Mouse (Mus musculus) cortical plate, adult 2 months (tissue): Measurements from ENCODE around the gene Tmem86b. TPM values are rescaled to one million over a fixed set of nuclear protein-coding genes. Genes with fewer than 3 reads are reported as not detected.

Experiments
- H3K27ac ChIP-seq: fragments of 200-500 bp; 2 replicates; pipeline ENCODE4 v1.5.1; 2012; ENCODE audit warnings: low read length, control low read depth, inconsistent platforms; ENCODE audit not compliant: insufficient read depth
- H3K4me1 ChIP-seq: fragments of 200-500 bp; 2 replicates; pipeline ENCODE4 v1.6.1; 2011; ENCODE audit warnings: low read length; ENCODE audit not compliant: control insufficient read depth, insufficient read depth
- H3K4me3 ChIP-seq: fragments of 200-500 bp; 2 replicates; pipeline ENCODE4 v1.5.1; 2011; ENCODE audit warnings: mild to moderate bottlenecking, low read length, control low read depth; ENCODE audit not compliant: insufficient read depth
- CTCF ChIP-seq: fragments of 200-500 bp; IDR thresholded peaks from 2 replicates; pipeline ENCODE4 v1.5.1; 2011; ENCODE audit warnings: mild to moderate bottlenecking, control low read depth, low read length; ENCODE audit not compliant: insufficient read depth; ENCODE audit errors: extremely low read depth
- POLR2A ChIP-seq: fragments of 200-500 bp; IDR thresholded peaks from 2 replicates; pipeline ENCODE4 v1.6.1; 2011; ENCODE audit warnings: mild to moderate bottlenecking, low read length, control low read depth; ENCODE audit not compliant: insufficient read depth; ENCODE audit errors: extremely low read depth
- polyA plus RNA-seq: library from polyadenylated mRNA; depleted of rRNA; stranded (reverse); fragments of >200 nt; gene quantifications from 2 replicates; pipeline ENCODE4 v1.2.3, GENCODE M21; 2012

Gene Tmem86b
- polyA plus RNA-seq, 1 experiment: 31.5 TPM

DNA sequence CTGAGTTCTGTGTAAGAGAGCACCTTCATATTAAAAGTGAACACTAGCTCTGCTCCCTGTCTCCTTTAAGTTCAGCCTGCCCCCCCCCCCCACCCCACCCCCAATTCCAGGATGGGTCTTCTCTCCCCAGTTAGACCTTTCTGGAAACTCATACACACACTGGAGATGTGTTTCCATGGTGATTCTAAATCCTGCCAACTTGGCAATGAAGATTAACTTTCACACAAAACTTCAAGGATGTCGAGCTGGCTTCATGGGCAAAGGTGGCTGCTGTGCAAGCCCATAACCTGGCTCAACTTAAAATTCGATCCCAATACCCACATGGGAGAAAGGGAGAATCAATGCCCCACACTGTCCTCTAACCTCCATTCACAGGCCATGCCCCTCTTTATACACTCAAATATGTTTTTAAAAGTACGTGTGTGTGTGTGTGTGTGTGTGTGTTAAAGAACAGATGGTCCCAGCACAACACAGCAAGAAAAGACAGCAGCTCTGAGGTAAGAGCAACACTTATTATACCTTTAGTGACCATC, 28.8 kb upstream of the Tmem86b start:
- H3K27ac ChIP-seq: peak overlapping the region; percentile 94
- peaks cover 16% of the 10 kb centered on the region for H3K4me1 ChIP-seq
- no peak overlapping the region; the same call in 1 of the 2 replicates for H3K4me3 ChIP-seq
- TF ChIP-seq CTCF: no peak

DNA sequence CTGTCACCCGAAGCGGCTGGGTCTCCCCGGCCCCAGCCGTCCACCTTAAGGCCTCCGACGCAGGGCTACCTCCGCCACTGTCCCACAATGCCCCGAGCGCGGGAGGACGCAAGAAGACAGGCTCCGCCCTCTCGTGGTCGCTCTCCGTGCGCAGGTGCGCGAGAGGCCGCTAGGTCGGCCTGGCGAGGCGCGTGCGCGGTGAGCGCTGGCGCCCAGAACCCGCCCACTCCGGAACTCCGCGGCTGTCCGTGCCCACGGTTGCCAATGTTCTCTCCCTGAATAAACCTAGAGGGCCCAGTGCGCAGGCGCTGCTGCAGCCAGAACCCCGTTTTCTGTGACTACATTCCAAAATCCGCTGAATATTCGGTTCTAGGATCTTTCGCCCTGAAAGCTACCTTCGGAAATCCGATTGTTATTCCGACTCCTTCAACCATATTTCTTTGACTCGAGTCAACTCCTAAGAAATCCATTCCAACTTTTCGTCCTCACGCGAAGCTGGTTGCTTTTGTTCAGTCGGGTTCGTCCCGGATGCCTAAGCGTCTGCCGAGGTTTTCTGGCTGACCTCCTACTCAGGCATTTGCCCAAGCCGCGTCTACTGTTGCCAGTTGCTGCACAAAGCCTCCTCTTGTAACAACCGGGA, 27.8 kb upstream of the Tmem86b start, which contains the start of gene Ppp6r1:
TSS of gene Ppp6r1 (minus strand) at position 108 of the 640 bp plus-strand sequence.
- Histone ChIP-seq H3K4me3 (peak within 1 kb of the TSS; percentile 83), H3K4me1 (peaks cover 21% of the 10 kb centered on the region), H3K27ac (peak within 1 kb of the TSS; percentile 99)
- TF ChIP-seq POLR2A (peak; percentile 84), CTCF (no peak)

DNA sequence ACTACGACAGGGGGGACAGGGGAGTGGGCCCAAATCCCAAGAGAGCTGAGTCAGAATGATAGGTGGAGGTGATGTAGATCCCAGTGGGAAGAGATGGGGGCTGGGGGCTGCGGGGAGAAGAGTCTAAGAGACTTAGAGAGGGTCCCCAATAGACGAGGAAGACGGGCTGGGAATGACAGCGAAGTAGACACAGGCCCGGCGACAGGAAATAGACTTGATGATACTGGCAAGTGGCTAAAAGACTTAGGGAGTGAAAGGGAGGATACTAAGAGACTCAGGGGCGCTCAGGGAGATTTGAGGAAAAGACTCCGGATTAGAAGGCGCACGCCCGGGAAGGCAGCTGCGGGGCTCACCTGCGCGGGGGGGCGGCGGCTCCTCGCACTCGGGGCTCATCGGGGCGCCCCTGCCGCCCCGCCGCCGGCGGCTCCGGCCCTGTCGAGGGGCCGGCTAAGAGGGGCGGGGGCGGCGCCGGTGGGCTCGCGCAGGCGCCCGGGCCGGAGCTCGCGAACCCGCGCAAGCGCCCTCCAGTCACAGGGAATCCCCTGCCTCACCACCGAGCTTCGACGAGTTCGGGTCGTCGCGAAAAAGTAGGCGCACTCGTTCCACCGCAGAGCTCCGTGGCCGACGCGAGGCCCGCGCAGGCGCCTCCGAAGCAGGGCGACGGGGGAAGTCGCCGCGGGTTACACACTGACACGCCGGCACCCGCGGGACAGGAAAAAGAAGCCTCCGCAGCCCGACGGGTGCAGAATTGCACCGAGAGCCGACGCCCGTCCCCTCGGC, 27.1 kb upstream of the Tmem86b start:
- Histone ChIP-seq H3K4me3 (peak overlapping the region; percentile 83), H3K4me1 (peaks cover 23% of the 10 kb centered on the region), H3K27ac (peak overlapping the region; percentile 99)
- no peak for TF ChIP-seq CTCF
- TF ChIP-seq POLR2A: no peak

DNA sequence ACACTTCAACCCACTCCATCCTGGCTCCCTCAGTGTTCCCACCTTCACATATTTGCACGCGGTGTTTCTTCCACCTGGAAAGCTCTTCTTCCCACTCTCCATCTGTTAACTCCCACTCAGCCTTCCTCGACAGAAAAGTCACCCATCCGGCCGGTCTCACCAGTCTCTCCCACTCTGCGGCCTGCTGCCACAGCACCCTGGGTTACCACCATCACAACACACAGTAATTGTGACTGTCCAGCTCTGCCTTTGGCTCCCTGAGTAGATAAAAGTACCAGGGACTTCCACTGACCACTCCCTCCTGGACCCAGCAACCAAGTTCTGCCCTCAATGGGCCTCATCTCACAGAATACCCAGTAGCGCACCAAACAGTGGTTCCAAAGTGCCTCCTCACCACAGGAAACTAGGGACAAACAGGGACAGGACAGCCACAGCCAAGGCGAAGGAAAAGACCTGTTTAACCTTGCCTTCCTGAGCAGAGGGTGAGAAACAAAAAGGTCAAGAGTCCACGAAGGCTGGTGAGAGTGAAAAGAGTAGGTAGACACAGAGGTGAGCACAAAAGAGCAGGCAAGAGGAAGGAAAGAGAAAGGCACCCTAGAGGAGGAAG, 26.4 kb upstream of the Tmem86b start:
- Histone ChIP-seq H3K27ac (peak overlapping the region; percentile 48; the same call in 1 of the 2 replicates), H3K4me3 (peak overlapping the region; percentile 83), H3K4me1 (peaks cover 25% of the 10 kb centered on the region)
- TF ChIP-seq POLR2A (0 out of 2 replicates have a peak, but pooled peaks have one; percentile 28), CTCF (no peak)

DNA sequence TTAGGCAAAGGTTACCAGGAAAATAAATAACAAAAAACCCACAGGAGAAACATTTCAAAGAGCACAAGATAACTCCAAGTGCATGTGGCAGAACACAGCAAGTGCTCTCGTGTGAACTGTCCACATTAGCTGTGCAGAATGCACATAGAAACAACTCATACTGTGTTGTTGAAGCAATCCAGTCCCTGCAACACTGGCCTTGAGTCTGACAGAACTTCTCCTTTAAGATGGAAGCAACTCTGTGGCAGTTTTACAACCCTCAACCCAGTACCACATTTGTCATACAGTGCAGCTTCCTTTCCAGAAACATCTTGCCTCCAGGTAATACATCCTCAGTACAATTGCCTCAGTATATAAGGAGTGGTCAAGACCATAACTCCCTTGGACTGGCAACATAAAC, 25.6 kb upstream of the Tmem86b start:
- TF ChIP-seq POLR2A: no peak
- no peak for TF ChIP-seq CTCF
- no peak overlapping the region for H3K27ac ChIP-seq
- H3K4me3 ChIP-seq: peak overlapping the region; percentile 83
- H3K4me1 ChIP-seq: peaks cover 29% of the 10 kb centered on the region

DNA sequence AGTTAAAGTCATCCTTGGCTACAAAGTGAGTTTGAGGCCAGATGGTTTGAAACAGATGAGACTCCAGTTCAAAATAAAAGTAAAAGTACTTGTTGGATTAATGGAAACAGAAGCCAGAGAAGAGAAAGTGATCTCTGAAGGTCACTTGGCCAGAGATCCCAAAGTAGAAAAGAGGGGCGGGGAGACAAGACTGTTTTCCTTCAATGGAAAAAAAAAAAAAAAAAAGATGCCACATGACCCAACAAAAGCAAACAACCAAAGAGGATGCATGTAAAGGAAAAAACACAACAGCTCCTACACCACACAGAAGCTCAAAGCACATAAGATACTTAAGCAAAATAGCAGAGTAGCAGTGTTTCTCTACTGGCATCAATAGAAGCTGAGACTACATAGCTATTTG, 24.7 kb upstream of the Tmem86b start:
- no peak overlapping the region for H3K4me3 ChIP-seq
- H3K27ac ChIP-seq: no peak overlapping the region
- peaks cover 33% of the 10 kb centered on the region for H3K4me1 ChIP-seq
- TF ChIP-seq POLR2A: no peak
- no peak for TF ChIP-seq CTCF

DNA sequence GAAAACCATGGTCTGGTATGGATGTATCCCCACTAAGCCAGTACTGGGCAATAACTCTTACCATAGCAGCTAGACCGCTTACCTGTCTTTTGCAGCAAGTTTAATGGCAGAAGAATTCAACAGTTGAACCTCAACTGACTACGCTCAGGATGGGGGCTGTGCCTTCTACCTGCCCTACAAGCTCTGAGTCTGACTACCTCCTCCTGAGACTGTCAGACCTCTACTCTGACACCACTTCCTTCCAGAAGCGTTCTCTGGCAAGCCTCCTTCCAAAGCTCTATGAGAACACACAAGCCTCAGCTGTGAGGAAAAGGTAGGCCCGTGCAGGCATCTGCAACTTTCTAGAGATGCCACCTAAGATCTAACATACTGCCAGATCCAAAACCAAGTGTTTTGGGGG, 24.2 kb upstream of the Tmem86b start:
- Histone ChIP-seq H3K27ac (no peak overlapping the region), H3K4me3 (no peak overlapping the region), H3K4me1 (peaks cover 32% of the 10 kb centered on the region)
- TF ChIP-seq POLR2A (no peak), CTCF (no peak)

DNA sequence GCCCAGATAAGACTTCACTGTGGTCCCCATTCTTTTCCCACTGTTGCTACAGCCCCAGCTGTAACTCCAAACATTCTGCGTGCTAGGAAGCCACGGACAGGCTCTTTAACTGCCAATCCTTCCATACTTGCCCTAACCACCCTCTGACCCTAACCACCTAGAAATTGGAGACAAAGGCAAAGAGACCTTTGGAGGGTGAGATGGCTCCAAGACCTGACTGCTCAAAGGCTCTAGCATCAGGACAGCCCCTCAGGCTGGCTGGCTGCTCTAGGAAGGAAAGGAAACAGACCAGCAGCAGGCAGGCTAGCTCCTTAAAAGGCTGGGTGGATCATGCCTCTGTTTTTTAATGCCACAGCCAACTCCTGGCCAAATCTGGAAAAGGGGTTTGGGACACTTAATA, 23.0 kb upstream of the Tmem86b start:
- H3K27ac ChIP-seq: peak overlapping the region; percentile 48
- TF ChIP-seq CTCF: no peak
- no peak for TF ChIP-seq POLR2A
- H3K4me1 ChIP-seq: peaks cover 27% of the 10 kb centered on the region
- no peak overlapping the region for H3K4me3 ChIP-seq

DNA sequence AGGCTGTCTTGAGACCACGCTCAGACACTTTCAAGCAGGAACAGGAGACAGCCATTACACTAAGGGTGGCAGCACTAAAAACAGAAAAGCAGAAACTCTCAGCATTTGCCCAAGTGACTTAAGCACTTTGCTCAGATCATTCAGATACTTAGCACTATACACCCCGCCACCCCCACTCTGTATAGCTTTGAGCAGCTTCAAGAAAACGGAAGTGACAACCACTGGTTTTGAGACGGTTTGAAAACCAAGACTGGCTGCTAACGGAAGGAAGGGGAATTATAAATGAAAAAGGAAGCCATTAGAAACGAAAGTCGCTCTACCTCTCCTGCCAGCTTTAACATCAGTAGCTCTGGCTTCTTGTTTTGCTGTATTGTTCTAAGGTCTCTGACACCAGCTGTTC, 22.6 kb upstream of the Tmem86b start:
- TF ChIP-seq POLR2A (no peak), CTCF (no peak)
- no peak overlapping the region for H3K4me3 ChIP-seq
- H3K27ac ChIP-seq: peak overlapping the region; percentile 80
- peaks cover 27% of the 10 kb centered on the region for H3K4me1 ChIP-seq

DNA sequence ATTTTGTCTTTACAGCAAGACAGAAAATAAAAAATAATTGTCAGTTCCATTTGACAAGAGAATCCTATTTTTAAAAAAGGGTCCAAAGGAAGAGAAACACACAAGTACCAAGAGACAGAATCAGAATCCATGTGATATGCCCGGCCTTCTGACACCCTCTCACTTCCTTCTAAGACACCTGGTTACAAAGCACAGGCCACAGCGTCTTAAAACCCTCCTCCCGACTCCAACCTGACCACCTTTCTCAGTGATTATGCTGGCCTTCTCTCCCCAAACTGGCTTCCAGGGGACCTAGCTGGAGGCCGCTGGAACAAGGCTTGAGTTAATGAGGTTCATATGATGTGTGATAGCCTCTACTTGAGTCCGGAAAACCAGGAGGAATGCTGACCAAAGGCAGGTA, 22.1 kb upstream of the Tmem86b start:
- Histone ChIP-seq H3K27ac (peak overlapping the region; percentile 80), H3K4me1 (peaks cover 27% of the 10 kb centered on the region)

More for the DNA sequence above, 22.1 kb upstream of the Tmem86b start:
- TF ChIP-seq CTCF: no peak
- TF ChIP-seq POLR2A: no peak
- no peak overlapping the region for H3K4me3 ChIP-seq
